Mouse (Mus musculus): Measurements from ENCODE around the gene Il1rl1. TPM values are rescaled to one million over a fixed set of nuclear protein-coding genes. Genes with fewer than 3 reads are reported as not detected.

Gene Il1rl1
- total and polyA plus RNA-seq, 3 experiments, result 44.4 to 68.4 TPM; not detected in 1

- H3K4me1 ChIP-seq (ENCODE audit: control insufficient read depth in 1 of 2, insufficient read depth in 2 of 2, low read length in 2 of 2), result peaks cover 6 to 18% of the 10 kb centered on the region in 2 experiments
- H3K4me3 ChIP-seq (ENCODE audit: control insufficient read depth in 1 of 2, insufficient read depth in 1 of 2, low read depth in 2 of 2, low read length in 2 of 2), result no peak overlapping the region
- H3K9me3 ChIP-seq (replicated peaks; ENCODE audit: insufficient read depth, low read length), result no peaks in the 10 kb centered on the region
- H3K9ac ChIP-seq (ENCODE audit: control insufficient read depth, low read depth, low read length, poor library complexity, severe bottlenecking), result no peak overlapping the region
- no peaks in the 10 kb centered on the region for H3K27me3 ChIP-seq (ENCODE audit: control insufficient read depth in 1 of 2, insufficient read depth in 2 of 2, low read length in 2 of 2)
- peaks cover 34% of the 10 kb centered on the region for H3K79me2 ChIP-seq (ENCODE audit: control insufficient read depth, insufficient read depth, low read length, poor library complexity)
- TF ChIP-seq E2F4 (IDR thresholded peaks at IDR 0.05; ENCODE audit: borderline replicate concordance, low read depth, low read length) (no peak), ELF1 (IDR thresholded peaks at IDR 0.05; ENCODE audit: low read depth, low read length) (no peak), TCF12 (IDR thresholded peaks at IDR 0.05; ENCODE audit: low read depth, low read length) (no peak), MYC (IDR thresholded peaks at IDR 0.05; ENCODE audit: low read depth, low read length) (no peak), NRF1 (IDR thresholded peaks at IDR 0.05; ENCODE audit: insufficient read depth, low read depth, low read length, poor library complexity, severe bottlenecking) (no peak), UBTF (IDR thresholded peaks at IDR 0.05; ENCODE audit: borderline replicate concordance, insufficient read depth, low read depth, low read length) (no peak), SMC3 (IDR thresholded peaks at IDR 0.05; ENCODE audit: low read depth, low read length) (no peak), USF1 (IDR thresholded peaks at IDR 0.05; ENCODE audit: low read depth, low read length) (no peak), BHLHE40 (IDR thresholded peaks at IDR 0.05; ENCODE audit: borderline replicate concordance, low read depth, low read length) (no peak), TBP (IDR thresholded peaks at IDR 0.05; ENCODE audit: low read depth, low read length) (no peak), CTCF (IDR thresholded peaks at IDR 0.05 in 2 of 3, conservative IDR thresholded peaks at IDR 0.05 in 1 of 3; ENCODE audit: control insufficient read depth in 1 of 3, insufficient read depth in 1 of 3, low read depth in 2 of 3, low read length in 3 of 3, poor library complexity in 1 of 3, severe bottlenecking in 1 of 3) (no peak), SIN3A (IDR thresholded peaks at IDR 0.05; ENCODE audit: low read length) (no peak), POLR2A (IDR thresholded peaks at IDR 0.05; ENCODE audit: control insufficient read depth in 1 of 2, insufficient read depth in 1 of 2, low read depth in 1 of 2, low read length in 2 of 2, poor library complexity in 1 of 2) (no peak), CHD1 (IDR thresholded peaks at IDR 0.05; ENCODE audit: low read depth, low read length) (no peak), ZMIZ1 (IDR thresholded peaks at IDR 0.05; ENCODE audit: low read depth, low read length) (no peak), KAT2A (conservative IDR thresholded peaks at IDR 0.05; ENCODE audit: low read depth, low read length) (no peak), ZC3H11A (IDR thresholded peaks at IDR 0.05; ENCODE audit: low read depth, low read length) (no peak), ETS1 (IDR thresholded peaks at IDR 0.05; ENCODE audit: low read depth, low read length) (no peak), MAFK (IDR thresholded peaks at IDR 0.05; ENCODE audit: borderline replicate concordance, low read depth, low read length) (no peak), POLR2AphosphoS5 (IDR thresholded peaks at IDR 0.05; ENCODE audit: borderline replicate concordance, low read depth, low read length) (no peak)
- peaks cover 21 to 33% of the 10 kb centered on the region in 2 experiments for H3K36me3 ChIP-seq (ENCODE audit: control insufficient read depth in 1 of 2, insufficient read depth in 2 of 2, low read length in 2 of 2)
- no peak overlapping the region for H3K27ac ChIP-seq (ENCODE audit: control insufficient read depth, low read depth, low read length)
- no peak for DNase-seq (ENCODE audit: low read depth, low spot score)
Measured at GRCm38 (mm10) chr1:40439504-40439903, 10.1 kb downstream of the Il1rl1 start.

GRCm38 (mm10) chr1:40444800-40445199 is 15.4 kb downstream of the Il1rl1 start:
- Histone ChIP-seq H3K79me2 (ENCODE audit: control insufficient read depth, insufficient read depth, low read length, poor library complexity) (0 out of 2 replicates have a peak, but pooled peaks cover 3% of the 10 kb centered on the region), H3K36me3 (ENCODE audit: control insufficient read depth in 1 of 2, insufficient read depth in 2 of 2, low read length in 2 of 2) (peaks cover 0 to 48% of the 10 kb centered on the region in 2 experiments; a peak in 3 of 4 replicates), H3K9ac (ENCODE audit: control insufficient read depth, low read depth, low read length, poor library complexity, severe bottlenecking) (no peak overlapping the region), H3K27me3 (ENCODE audit: control insufficient read depth in 1 of 2, insufficient read depth in 2 of 2, low read length in 2 of 2) (no peaks in the 10 kb centered on the region), H3K9me3 (replicated peaks; ENCODE audit: insufficient read depth, low read length) (no peaks in the 10 kb centered on the region), H3K4me3 (ENCODE audit: control insufficient read depth in 1 of 2, insufficient read depth in 1 of 2, low read depth in 2 of 2, low read length in 2 of 2) (no peak overlapping the region), H3K4me1 (ENCODE audit: control insufficient read depth in 1 of 2, insufficient read depth in 2 of 2, low read length in 2 of 2) (no peaks in the 10 kb centered on the region), H3K27ac (ENCODE audit: control insufficient read depth, low read depth, low read length) (no peak overlapping the region)
- no peak for TF ChIP-seq MYC (IDR thresholded peaks at IDR 0.05; ENCODE audit: low read depth, low read length)
- TF ChIP-seq JUND (IDR thresholded peaks at IDR 0.05; ENCODE audit: low read depth, low read length), result no peak
- no peak for TF ChIP-seq GATA1 (IDR thresholded peaks at IDR 0.05; ENCODE audit: low read depth, low read length)
- TF ChIP-seq EP300 (IDR thresholded peaks at IDR 0.05; ENCODE audit: low read depth in 1 of 2, low read length in 2 of 2), result no peak
- no peak for TF ChIP-seq MAX (IDR thresholded peaks at IDR 0.05; ENCODE audit: low read length)
- no peak for TF ChIP-seq USF1 (IDR thresholded peaks at IDR 0.05; ENCODE audit: low read depth, low read length)
- TF ChIP-seq ETS1 (IDR thresholded peaks at IDR 0.05; ENCODE audit: low read depth, low read length), result no peak
- TF ChIP-seq ZC3H11A (IDR thresholded peaks at IDR 0.05; ENCODE audit: low read depth, low read length), result no peak
- no peak for TF ChIP-seq MEF2A (IDR thresholded peaks at IDR 0.05; ENCODE audit: extremely low read depth, insufficient replicate concordance, low read depth, low read length, poor library complexity, severe bottlenecking)
- TF ChIP-seq E2F4 (IDR thresholded peaks at IDR 0.05; ENCODE audit: borderline replicate concordance, low read depth, low read length), result no peak
- no peak for TF ChIP-seq RCOR1 (IDR thresholded peaks at IDR 0.05; ENCODE audit: low read depth, low read length)
- no peak for TF ChIP-seq NELFE (IDR thresholded peaks at IDR 0.05; ENCODE audit: low read depth, low read length)
- no peak for DNase-seq (ENCODE audit: low read depth, low spot score)

All from MEL (cell line).